Mouse (Mus musculus): ENCODE results near the gene Sh2b2.

- no peak for TF ChIP-seq POLR2A (IDR thresholded peaks at IDR 0.05; ENCODE audit: borderline replicate concordance, control insufficient read depth, low read depth, low read length)
- TF ChIP-seq CTCF (IDR thresholded peaks at IDR 0.05; ENCODE audit: control insufficient read depth, insufficient read depth, low read length) = no peak
These were observed 54.5 kb downstream of the Sh2b2 start for GRCm38 (mm10) chr5:136191870-136192269.
